Mouse (Mus musculus) testis, adult 2 months (tissue): Measurements from ENCODE around the gene H2al1m. TPM values are rescaled to one million over a fixed set of nuclear protein-coding genes. Genes with fewer than 3 reads are reported as not detected.
"Not testable (repeated sequence)": the region's sequence is repeated elsewhere in the genome, so short reads cannot be mapped to it uniquely, and the experiment has no call there.

Experiments used
- H3K27ac ChIP-seq: fragments of 200-500 bp; 2 replicates; pipeline ENCODE4 v1.5.1; 2012; ENCODE audit warnings: low read depth, low read length; ENCODE audit not compliant: control insufficient read depth, insufficient read depth
- H3K27me3 ChIP-seq: fragments of 200-500 bp; 2 replicates; pipeline ENCODE4 v1.6.1; 2012; ENCODE audit warnings: mild to moderate bottlenecking, low read length, moderate library complexity; ENCODE audit not compliant: control insufficient read depth, insufficient read depth
- H3K36me3 ChIP-seq: fragments of 200-500 bp; 2 replicates; pipeline ENCODE4 v1.6.1; 2012; ENCODE audit warnings: mild to moderate bottlenecking, low read length; ENCODE audit not compliant: control insufficient read depth, insufficient read depth
- H3K4me1 ChIP-seq: fragments of 200-500 bp; 2 replicates; pipeline ENCODE4 v1.6.1; 2012; ENCODE audit warnings: low read length; ENCODE audit not compliant: control insufficient read depth, insufficient read depth
- H3K4me3 ChIP-seq: fragments of 200-500 bp; 2 replicates; pipeline ENCODE4 v1.5.1; 2012; ENCODE audit warnings: low read depth, mild to moderate bottlenecking, low read length, moderate library complexity, mixed read lengths; ENCODE audit not compliant: control insufficient read depth
- CTCF ChIP-seq: fragments of 200-500 bp; IDR thresholded peaks from 2 replicates; pipeline ENCODE4 v1.5.1; 2012; ENCODE audit warnings: low read depth, mild to moderate bottlenecking, inconsistent platforms, low read length, moderate library complexity; ENCODE audit not compliant: control insufficient read depth, insufficient read depth, insufficient replicate concordance
- POLR2A ChIP-seq: fragments of 200-500 bp; IDR thresholded peaks from 2 replicates; pipeline ENCODE4 v1.6.1; 2012; ENCODE audit warnings: low read depth, mild to moderate bottlenecking, inconsistent platforms, low read length, moderate library complexity; ENCODE audit not compliant: control insufficient read depth
- polyA plus RNA-seq: library from polyadenylated mRNA; depleted of rRNA; stranded (reverse); fragments of >200 nt; gene quantifications from 2 replicates; pipeline ENCODE4 v1.2.3, GENCODE M21; 2012

H2al1m gene
- polyA plus RNA-seq, 1 experiment: 88.7 TPM

DNA sequence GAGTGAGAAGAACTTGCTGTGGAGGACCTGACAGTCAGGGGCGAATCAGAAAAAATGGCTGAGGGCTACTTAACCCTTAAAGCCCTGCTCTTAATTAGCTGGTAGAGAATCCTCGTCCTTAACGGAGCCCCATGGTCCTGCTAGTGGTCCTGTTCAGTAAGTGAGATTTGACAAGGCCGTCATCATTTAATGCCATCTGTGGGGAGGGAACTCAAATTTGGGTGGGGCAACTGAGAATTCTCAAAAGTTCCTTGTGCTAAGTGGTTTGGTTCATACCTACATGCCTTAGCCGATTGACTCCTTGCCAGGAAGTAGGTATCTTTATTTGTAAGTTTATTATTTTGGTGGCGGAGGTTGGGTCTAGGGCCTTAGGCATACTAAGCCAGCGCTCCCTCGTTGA is 9.2 kb upstream of the H2al1m start:
- no peak for TF ChIP-seq POLR2A
- no peak for TF ChIP-seq CTCF
- H3K4me3 ChIP-seq: no peak overlapping the region
- H3K27ac ChIP-seq: no peak overlapping the region
- H3K27me3 ChIP-seq: no peaks in the 10 kb centered on the region
- no peaks in the 10 kb centered on the region for H3K36me3 ChIP-seq
- H3K4me1 ChIP-seq: no peaks in the 10 kb centered on the region

DNA sequence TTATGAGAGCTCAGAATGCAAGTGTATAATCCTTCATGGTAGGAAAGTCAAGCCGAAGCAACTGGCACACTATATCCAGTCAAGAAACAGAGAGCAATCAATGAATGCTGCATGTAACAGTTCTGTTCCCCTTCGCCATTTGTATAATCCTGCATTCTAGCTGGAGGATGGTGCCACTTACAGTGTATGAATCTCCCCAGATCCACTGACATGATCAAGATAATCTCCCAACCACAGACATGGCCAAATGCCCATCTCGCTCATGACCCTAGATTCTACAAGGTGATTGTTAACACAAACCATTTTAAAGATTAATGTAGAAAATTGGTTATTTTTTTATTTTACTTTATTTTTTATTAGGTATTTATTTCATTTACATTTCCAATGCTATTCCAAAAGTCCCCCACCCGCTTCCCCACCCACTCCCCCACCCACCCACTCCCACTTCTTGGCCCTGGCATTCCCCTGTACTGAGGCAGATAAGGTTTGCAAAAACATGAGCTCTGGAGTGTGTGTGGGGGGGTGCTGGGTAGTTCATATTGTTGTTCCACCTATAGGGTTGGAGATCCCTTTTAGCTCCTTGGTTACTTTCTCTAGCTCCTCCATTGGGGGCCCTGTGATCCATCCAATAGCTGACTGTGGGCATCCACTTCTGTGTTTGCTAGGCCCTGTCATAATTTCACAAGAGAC is 9.7 kb downstream of the H2al1m start:
- H3K27me3 ChIP-seq, H3K36me3 ChIP-seq, H3K27ac ChIP-seq, H3K4me3 ChIP-seq, H3K4me1 ChIP-seq: not testable (repeated sequence)

DNA sequence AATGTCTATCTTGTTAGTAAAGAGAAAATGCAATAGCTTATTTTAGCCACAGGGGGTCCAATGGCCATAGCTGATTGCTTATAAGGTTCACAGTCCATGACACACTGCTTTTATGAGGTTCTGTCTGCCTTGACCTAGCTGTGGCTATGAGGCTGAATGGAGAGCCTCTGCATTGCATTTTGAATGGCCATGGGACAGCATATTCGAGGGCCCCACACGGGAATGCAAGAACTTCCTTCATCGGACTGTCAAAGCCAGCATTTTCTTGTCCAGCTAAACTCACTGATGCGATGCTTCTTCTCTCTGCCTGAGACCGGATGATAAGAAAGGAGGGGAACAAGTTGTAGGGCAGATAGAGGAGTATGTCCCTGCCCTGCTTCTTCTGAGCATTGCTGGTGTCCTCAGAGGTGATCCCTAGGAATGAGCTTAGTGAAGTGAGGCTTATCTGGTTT is 14.9 kb downstream of the H2al1m start:
- H3K4me3 ChIP-seq: no peak overlapping the region
- TF ChIP-seq CTCF: no peak
- TF ChIP-seq POLR2A: no peak
- H3K27ac ChIP-seq: no peak overlapping the region
- no peaks in the 10 kb centered on the region for H3K4me1 ChIP-seq
- no peaks in the 10 kb centered on the region for H3K36me3 ChIP-seq
- no peaks in the 10 kb centered on the region for H3K27me3 ChIP-seq

DNA sequence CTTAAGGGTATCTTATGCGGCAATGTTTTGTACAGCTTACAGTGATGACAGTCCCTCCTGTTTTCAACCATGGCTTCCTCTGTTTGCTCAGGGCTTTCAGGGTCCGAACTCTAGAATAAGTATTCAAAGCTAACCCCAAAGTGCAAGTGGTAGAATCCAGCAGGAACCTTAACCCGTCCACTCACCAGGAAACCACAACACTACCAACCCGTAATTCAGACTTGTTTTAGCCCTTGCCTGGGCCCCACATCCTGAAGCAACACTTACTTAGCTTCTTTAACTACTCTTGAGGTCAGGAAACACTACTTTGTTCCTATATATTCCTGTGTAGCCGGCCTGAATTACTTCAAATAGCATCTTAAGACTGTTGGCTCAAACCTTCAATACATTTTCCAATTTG is 19.2 kb downstream of the H2al1m start:
- Histone ChIP-seq H3K4me1 (no peaks in the 10 kb centered on the region), H3K36me3 (no peaks in the 10 kb centered on the region), H3K27me3 (no peaks in the 10 kb centered on the region), H3K4me3 (no peak overlapping the region), H3K27ac (no peak overlapping the region)
- TF ChIP-seq CTCF (no peak), POLR2A (no peak)

DNA sequence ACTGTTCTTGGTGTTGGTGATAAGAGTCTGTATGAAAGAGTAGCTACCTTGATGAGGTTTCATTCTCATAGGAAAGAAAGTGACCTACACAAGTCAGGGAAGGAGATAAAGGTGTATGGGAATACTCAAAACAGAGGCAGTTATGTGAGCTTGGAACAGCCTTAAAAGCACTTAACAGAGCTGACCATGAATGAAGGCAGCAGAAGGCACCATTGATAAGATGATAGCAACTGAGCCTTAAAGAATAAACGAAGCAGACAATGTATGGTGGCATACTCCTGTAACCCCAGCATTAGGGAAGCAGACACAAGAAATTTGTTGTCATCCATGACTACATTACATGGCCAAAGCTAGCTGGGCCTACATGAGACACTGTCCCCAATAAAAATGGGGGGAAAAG is 19.9 kb downstream of the H2al1m start:
- Histone ChIP-seq H3K36me3 (no peaks in the 10 kb centered on the region), H3K27ac (no peak overlapping the region), H3K4me1 (no peaks in the 10 kb centered on the region), H3K27me3 (no peaks in the 10 kb centered on the region), H3K4me3 (no peak overlapping the region)
- no peak for TF ChIP-seq POLR2A
- TF ChIP-seq CTCF: no peak

DNA sequence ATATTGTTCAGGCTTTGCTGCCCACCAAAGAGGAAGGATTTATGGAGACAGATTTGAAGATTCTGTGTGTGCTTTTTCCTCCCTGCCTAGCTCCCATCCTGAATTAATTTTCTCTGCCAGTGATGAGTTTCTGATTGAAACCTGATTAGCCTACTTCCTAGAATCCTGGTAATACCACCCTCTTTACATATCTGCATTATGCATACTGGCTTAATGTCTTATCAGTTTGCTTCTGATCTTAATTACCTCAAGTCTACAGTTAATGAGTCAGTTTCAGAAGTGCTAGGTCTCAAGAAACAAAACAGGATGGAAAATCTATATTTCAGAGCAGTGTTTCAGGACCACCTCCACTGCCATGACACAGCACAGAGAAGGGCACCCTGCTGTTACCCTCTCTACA is 32.9 kb downstream of the H2al1m start:
- not testable (repeated sequence) for H3K4me3 ChIP-seq, H3K27me3 ChIP-seq, H3K36me3 ChIP-seq, H3K4me1 ChIP-seq, H3K27ac ChIP-seq

DNA sequence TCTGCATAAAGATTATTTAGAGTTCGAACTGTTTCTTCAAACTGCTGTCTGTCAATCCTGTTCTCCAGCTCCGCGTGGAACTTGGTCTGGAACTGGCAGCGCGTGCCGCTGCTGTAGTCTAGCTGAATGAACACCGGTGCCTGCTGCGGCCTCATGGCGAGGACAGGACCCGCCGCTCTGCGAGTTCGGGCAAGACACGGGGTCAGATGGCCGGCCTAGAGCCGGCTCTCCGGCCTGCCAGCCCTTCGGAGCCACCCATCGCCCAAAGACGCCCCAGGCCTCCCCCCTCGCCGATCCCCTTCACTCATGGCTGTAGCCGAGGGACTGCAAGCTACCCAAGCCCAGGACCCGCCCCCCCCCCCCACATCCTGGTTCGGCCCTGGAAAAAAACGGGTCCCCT is 44.4 kb downstream of the H2al1m start:
- H3K4me3 ChIP-seq, H3K27ac ChIP-seq, H3K27me3 ChIP-seq, H3K4me1 ChIP-seq, H3K36me3 ChIP-seq: not testable (repeated sequence)

DNA sequence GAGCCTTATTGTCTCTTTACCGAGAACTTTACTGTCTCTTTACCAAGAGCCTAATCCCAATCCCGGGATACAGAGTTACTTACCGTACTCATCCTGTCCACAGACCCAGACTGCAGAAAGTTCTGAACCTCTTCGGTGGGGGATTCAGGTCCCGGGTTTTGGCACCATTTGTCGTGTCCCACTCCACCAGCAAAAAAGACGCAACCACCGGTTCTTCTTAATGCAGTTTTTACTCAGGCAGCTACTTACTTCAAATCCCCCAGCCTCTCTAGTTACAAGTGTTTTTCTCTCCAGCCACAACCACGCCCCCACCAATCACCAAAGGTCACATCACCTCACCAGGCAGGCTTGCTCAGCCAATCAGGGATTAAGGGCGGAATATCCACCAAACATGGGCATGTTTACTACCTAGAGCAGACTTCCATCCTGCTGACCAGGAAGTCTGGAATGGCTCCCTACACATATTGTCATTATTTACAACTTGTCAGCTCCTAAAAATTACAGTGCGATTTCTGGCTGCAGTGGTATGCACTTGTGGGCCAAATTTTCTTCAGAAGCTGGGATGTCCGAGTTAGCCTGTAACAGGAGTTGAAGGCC is 48.9 kb downstream of the H2al1m start:
- H3K27ac ChIP-seq, H3K4me1 ChIP-seq, H3K4me3 ChIP-seq, H3K36me3 ChIP-seq, H3K27me3 ChIP-seq: not testable (repeated sequence)

DNA sequence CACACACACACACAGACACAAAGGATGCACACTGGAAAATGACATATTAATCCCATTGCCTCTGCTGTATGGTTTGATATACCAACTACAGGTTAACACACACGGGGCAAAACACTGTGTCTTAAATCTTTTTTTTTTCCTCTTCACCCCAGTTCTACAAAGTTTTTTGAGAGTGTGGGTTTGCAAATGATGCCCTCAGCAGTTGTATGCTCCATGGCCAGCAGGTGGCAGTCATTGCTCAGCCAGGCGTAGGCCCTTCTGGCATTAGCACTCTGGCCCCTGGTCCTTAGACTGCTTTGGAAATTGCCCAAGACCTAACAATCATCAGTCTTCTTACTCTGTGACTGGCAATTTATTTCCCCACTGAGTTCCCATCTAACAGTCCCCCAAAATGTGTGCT is 49.5 kb downstream of the H2al1m start:
- H3K27ac ChIP-seq, H3K4me3 ChIP-seq, H3K27me3 ChIP-seq, H3K4me1 ChIP-seq, H3K36me3 ChIP-seq: not testable (repeated sequence)
